Mouse (Mus musculus) liver, postnatal 0 days (tissue): ENCODE data around the gene Adamts7. TPM values are rescaled to one million over a fixed set of nuclear protein-coding genes. Genes with fewer than 3 reads are reported as not detected.

Source experiments
- ATAC-seq: fragments of 200-750 bp; cut with Nextera tagmentation; 2 replicates; pipeline ENCODE4 v1.8.0; 2017; ENCODE audit warnings: mild to moderate bottlenecking, moderate library complexity
- DNase-seq: peaks from one replicate; pipeline ENCODE4 v3.0.0-alpha.2; 2016
- H3K27ac ChIP-seq: fragments of 300-500 bp; sonication (generic); 2 replicates; pipeline ENCODE4 v1.5.1; 2014; ENCODE audit warnings: antibody characterized with exemption, moderate library complexity, mild to moderate bottlenecking, low read depth
- H3K27me3 ChIP-seq: fragments of 300-500 bp; sonication (generic); 2 replicates; pipeline ENCODE4 v1.6.1; 2014; ENCODE audit warnings: low read length, control low read depth, mixed read lengths; ENCODE audit not compliant: insufficient read depth
- H3K36me3 ChIP-seq: fragments of 300-500 bp; sonication (generic); replicated peaks from 2 replicates; pipeline ENCODE4 v1.6.1; 2014; ENCODE audit warnings: mild to moderate bottlenecking, control low read depth, low read length, moderate library complexity, mixed read lengths; ENCODE audit not compliant: insufficient read depth
- H3K4me1 ChIP-seq: fragments of 300-500 bp; sonication (generic); 2 replicates; pipeline ENCODE4 v1.6.1; 2014; ENCODE audit warnings: antibody characterized with exemption, mild to moderate bottlenecking, control low read depth; ENCODE audit not compliant: insufficient read depth
- H3K4me2 ChIP-seq: fragments of 300-500 bp; sonication (generic); 2 replicates; pipeline ENCODE4 v1.6.1; 2014; ENCODE audit warnings: low read depth, mild to moderate bottlenecking, low read length, moderate library complexity, mixed read lengths
- H3K4me3 ChIP-seq: fragments of 300-500 bp; sonication (generic); 2 replicates; pipeline ENCODE4 v1.5.1; 2014; ENCODE audit warnings: low read depth, low read length
- H3K9ac ChIP-seq: fragments of 300-500 bp; sonication (generic); replicated peaks from 2 replicates; pipeline ENCODE4 v1.6.1; 2014; ENCODE audit warnings: mild to moderate bottlenecking, moderate library complexity
- H3K9me3 ChIP-seq: fragments of 300-500 bp; sonication (generic); 2 replicates; pipeline ENCODE4 v1.6.1; 2016; ENCODE audit warnings: mild to moderate bottlenecking, control low read depth, low read length, mixed read lengths
- CTCF ChIP-seq: sonication (generic); IDR thresholded peaks from 2 replicates; pipeline ENCODE4 v1.5.1; 2016; ENCODE audit warnings: antibody characterized with exemption, low read depth
- EP300 ChIP-seq: IDR thresholded peaks from 2 replicates; pipeline ENCODE4 v1.6.1; 2016; ENCODE audit warnings: antibody characterized with exemption, low read depth, mild to moderate bottlenecking
- WGBS: fragments of 180-500 bp; shearing (Covaris S2); extraction: QIAGEN DNeasy Blood & Tissue Kit; methylation state at CpG from one replicate; pipeline ENCODE4 v1.1.7; 2014; ENCODE audit not compliant: insufficient replicate concordance; 5-methylcytosine and 5-hydroxymethylcytosine counted together
- polyA plus RNA-seq: library from polyadenylated mRNA; unstranded; fragments of >200 nt; fragmentation: Nextera tagmentation; extraction: Ambion mirVana; gene quantifications from 2 replicates; pipeline ENCODE4 v1.2.1, GENCODE M21; 2015

The Adamts7 gene
- polyA plus RNA-seq, 1 experiment from 2014 or later: 2.0 TPM

GRCm38 (mm10) chr9:90195000-90195399, 32.1 kb downstream of the Adamts7 start:
- Histone ChIP-seq H3K4me3 (no peak overlapping the region), H3K27me3 (no peaks in the 10 kb centered on the region), H3K4me1 (peaks cover 5% of the 10 kb centered on the region), H3K9me3 (no peaks in the 10 kb centered on the region), H3K27ac (no peak overlapping the region), H3K36me3 (no peaks in the 10 kb centered on the region), H3K9ac (no peak overlapping the region), H3K4me2 (no peak overlapping the region)
- ATAC-seq (no peak), DNase-seq (no peak)
- WGBS: 69% methylated on average over 10 of the region's 10 CpGs
- TF ChIP-seq EP300 (no peak), CTCF (peak; percentile 35)

- ATAC-seq (no peak), DNase-seq (no peak)
- Histone ChIP-seq H3K4me1 (peaks cover 5% of the 10 kb centered on the region), H3K27ac (no peak overlapping the region), H3K36me3 (no peaks in the 10 kb centered on the region), H3K9me3 (no peaks in the 10 kb centered on the region), H3K4me3 (no peak overlapping the region), H3K9ac (no peak overlapping the region), H3K27me3 (no peaks in the 10 kb centered on the region), H3K4me2 (no peak overlapping the region)
- TF ChIP-seq CTCF (no peak), EP300 (no peak)
- 78% methylated on average over 7 of the region's 7 CpGs for WGBS
Measured at GRCm38 (mm10) chr9:90196262-90196661, 33.4 kb downstream of the Adamts7 start.

GRCm38 (mm10) chr9:90197116-90197665, 34.3 kb downstream of the Adamts7 start:
- H3K4me3 ChIP-seq: no peak overlapping the region

GRCm38 (mm10) chr9:90197866-90198383, 35.1 kb downstream of the Adamts7 start:
- WGBS: 79% methylated on average over 7 of the region's 7 CpGs
- TF ChIP-seq CTCF: no peak
- no peak for TF ChIP-seq EP300
- Histone ChIP-seq H3K4me2 (no peak overlapping the region), H3K9ac (no peak overlapping the region), H3K36me3 (peaks cover 12% of the 10 kb centered on the region), H3K27ac (peak overlapping the region; percentile 51), H3K4me1 (peaks cover 5% of the 10 kb centered on the region), H3K27me3 (no peaks in the 10 kb centered on the region), H3K4me3 (no peak overlapping the region), H3K9me3 (no peaks in the 10 kb centered on the region)
- DNase-seq (no peak), ATAC-seq (no peak)

More at GRCm38 (mm10) chr9:90197116-90197665, 34.3 kb downstream of the Adamts7 start:
- DNase-seq (no peak), ATAC-seq (no peak)
- WGBS: 72% methylated on average over 7 of the region's 7 CpGs
- H3K4me2 ChIP-seq: no peak overlapping the region
- H3K9ac ChIP-seq: no peak overlapping the region
- H3K9me3 ChIP-seq: no peaks in the 10 kb centered on the region
- peak overlapping the region; percentile 51; the same call in 1 of the 2 replicates for H3K27ac ChIP-seq
- H3K27me3 ChIP-seq: no peaks in the 10 kb centered on the region
- 0 out of 2 replicates have a peak, but pooled peaks cover 7% of the 10 kb centered on the region for H3K36me3 ChIP-seq
- TF ChIP-seq EP300 (no peak), CTCF (no peak)
- H3K4me1 ChIP-seq: peaks cover 5% of the 10 kb centered on the region

- DNase-seq (peak; percentile 55), ATAC-seq (peak; percentile 67)
- Histone ChIP-seq H3K9ac (no peak overlapping the region), H3K27ac (peak overlapping the region; percentile 59), H3K4me3 (no peak overlapping the region), H3K27me3 (no peaks in the 10 kb centered on the region), H3K4me1 (peaks cover 5% of the 10 kb centered on the region), H3K4me2 (no peak overlapping the region), H3K36me3 (peaks cover 17% of the 10 kb centered on the region), H3K9me3 (no peaks in the 10 kb centered on the region)
- TF ChIP-seq EP300 (peak; percentile 50; the same call in 1 of the 2 replicates), CTCF (no peak)
- whole genome bisulfite sequencing: 48% methylated on average over 10 of the region's 10 CpGs
Measured at GRCm38 (mm10) chr9:90198531-90199449, 35.9 kb downstream of the Adamts7 start.

- H3K36me3 ChIP-seq: peaks cover 25% of the 10 kb centered on the region
- no peaks in the 10 kb centered on the region for H3K9me3 ChIP-seq
- no peak overlapping the region for H3K4me3 ChIP-seq
- H3K4me1 ChIP-seq: peaks cover 5% of the 10 kb centered on the region
- H3K4me2 ChIP-seq: no peak overlapping the region
- H3K27me3 ChIP-seq: no peaks in the 10 kb centered on the region
- WGBS: 88% methylated on average over 18 of the region's 18 CpGs
- no peak overlapping the region for H3K27ac ChIP-seq
- H3K9ac ChIP-seq: no peak overlapping the region
- TF ChIP-seq CTCF (no peak), EP300 (no peak)
- ATAC-seq (no peak), DNase-seq (no peak)
Measured at GRCm38 (mm10) chr9:90199611-90200010, 36.7 kb downstream of the Adamts7 start.
